Mouse (Mus musculus) cerebellum, postnatal 10 days (tissue): ENCODE measurements at regions not wholly inside any gene's neighbourhood (a gene's known extent, or its start where the extent isn't known, plus 50 kb on each side); places are given as distances from the start of the nearest gene placed in this dataset.

Experiments used
- DNase-seq, 2 experiments: peaks; one replicate each; pipeline ENCODE4 v3.0.0; 2021; ENCODE audit warnings: mixed read lengths in 2 of 2

GRCm38 (mm10) chrX:17026161-17026829 is 114.7 kb upstream of the Ndp start:
- DNase-seq = no peak

- DNase-seq = no peak
These were observed 106.2 kb upstream of the Ndp start for GRCm38 (mm10) chrX:17017823-17018222.

- no peak for DNase-seq
These were observed 97.6 kb upstream of the Ndp start for GRCm38 (mm10) chrX:17009188-17009587.

- peak; percentile 68 to 81 for DNase-seq
These were observed 87.0 kb upstream of the Ndp start for GRCm38 (mm10) chrX:16998578-16998977.
